Mouse (Mus musculus) limb, embryonic 12.5 days (tissue): ENCODE results near the gene Gpr156. TPM values are rescaled to one million over a fixed set of nuclear protein-coding genes. Genes with fewer than 3 reads are reported as not detected.

ENCODE experiments used
- ATAC-seq: fragments of 200-750 bp; cut with Nextera tagmentation; 2 replicates; pipeline ENCODE4 v1.8.0; 2017; ENCODE audit warnings: low read depth, moderate TSS enrichment; ENCODE audit not compliant: insufficient number of reproducible peaks, insufficient read depth, low FRiP score, low TSS enrichment
- H3K27ac ChIP-seq: fragments of 300-500 bp; sonication (generic); 2 replicates; pipeline ENCODE4 v1.5.1; 2016; ENCODE audit warnings: mild to moderate bottlenecking, moderate library complexity
- H3K27me3 ChIP-seq: fragments of 300-500 bp; sonication (generic); 2 replicates; pipeline ENCODE4 v1.6.1; 2016; ENCODE audit warnings: mild to moderate bottlenecking, moderate library complexity
- H3K36me3 ChIP-seq: fragments of 300-500 bp; sonication (generic); 2 replicates; pipeline ENCODE4 v1.6.1; 2016; ENCODE audit warnings: mild to moderate bottlenecking, moderate library complexity
- H3K4me1 ChIP-seq: fragments of 300-500 bp; sonication (generic); replicated peaks from 2 replicates; pipeline ENCODE4 v1.6.1; 2016
- H3K4me2 ChIP-seq: fragments of 300-500 bp; sonication (generic); 2 replicates; pipeline ENCODE4 v1.6.1; 2016; ENCODE audit warnings: mild to moderate bottlenecking, moderate library complexity
- H3K4me3 ChIP-seq: fragments of 300-500 bp; sonication (generic); replicated peaks from 2 replicates; pipeline ENCODE4 v1.5.1; 2016; ENCODE audit warnings: mild to moderate bottlenecking
- H3K9ac ChIP-seq: fragments of 300-500 bp; sonication (generic); replicated peaks from 2 replicates; pipeline ENCODE4 v1.6.1; 2016; ENCODE audit warnings: mild to moderate bottlenecking, moderate library complexity
- H3K9me3 ChIP-seq: fragments of 300-500 bp; sonication (generic); 2 replicates; pipeline ENCODE4 v1.6.1; 2016; ENCODE audit warnings: mild to moderate bottlenecking, moderate library complexity
- WGBS: fragments of 180-500 bp; shearing (Covaris S2); methylation state at CpG from one replicate; pipeline ENCODE4 v1.1.7; 2016; 5-methylcytosine and 5-hydroxymethylcytosine counted together
- polyA plus RNA-seq: library from polyadenylated mRNA; unstranded; fragments of >200 nt; fragmentation: Nextera tagmentation; extraction: Ambion mirVana; gene quantifications from 2 replicates; pipeline ENCODE4 v1.2.1, GENCODE M21; 2016

Gpr156 gene
- polyA plus RNA-seq, 1 experiment from 2014 or later = 1.5 TPM

GRCm38 (mm10) chr16:37920842-37921409 lies 4.6 kb downstream of the Gpr156 start:
- peaks cover 15% of the 10 kb centered on the region for H3K27me3 ChIP-seq
- ATAC-seq = no peak
- WGBS = 61% methylated on average over 8 of the region's 8 CpGs
- no peak overlapping the region for H3K9ac ChIP-seq
- H3K9me3 ChIP-seq = no peaks in the 10 kb centered on the region
- no peak overlapping the region for H3K27ac ChIP-seq
- H3K36me3 ChIP-seq = no peaks in the 10 kb centered on the region
- H3K4me2 ChIP-seq = no peak overlapping the region
- H3K4me1 ChIP-seq = no peaks in the 10 kb centered on the region
- H3K4me3 ChIP-seq = no peak overlapping the region

- 45% methylated on average over 7 of the region's 7 CpGs for WGBS
Measured at GRCm38 (mm10) chr16:37926087-37926486, 9.8 kb downstream of the Gpr156 start.

GRCm38 (mm10) chr16:37927117-37927516 lies 10.8 kb downstream of the Gpr156 start:
- Histone ChIP-seq H3K9me3 (no peaks in the 10 kb centered on the region), H3K4me1 (no peaks in the 10 kb centered on the region), H3K4me2 (no peak overlapping the region), H3K36me3 (no peaks in the 10 kb centered on the region), H3K9ac (no peak overlapping the region), H3K4me3 (no peak overlapping the region), H3K27me3 (no peaks in the 10 kb centered on the region), H3K27ac (no peak overlapping the region)
- no peak for ATAC-seq
- WGBS = 47% methylated on average over 4 of the region's 4 CpGs

More at GRCm38 (mm10) chr16:37926087-37926486, 9.8 kb downstream of the Gpr156 start:
- H3K9ac ChIP-seq = no peak overlapping the region
- no peak for ATAC-seq
- H3K36me3 ChIP-seq = no peaks in the 10 kb centered on the region
- no peak overlapping the region for H3K4me3 ChIP-seq
- no peaks in the 10 kb centered on the region for H3K4me1 ChIP-seq
- no peaks in the 10 kb centered on the region for H3K9me3 ChIP-seq
- no peak overlapping the region for H3K4me2 ChIP-seq
- no peaks in the 10 kb centered on the region for H3K27me3 ChIP-seq
- H3K27ac ChIP-seq = no peak overlapping the region

GRCm38 (mm10) chr16:37929006-37929405 lies 12.7 kb downstream of the Gpr156 start:
- Histone ChIP-seq H3K4me1 (no peaks in the 10 kb centered on the region), H3K27ac (no peak overlapping the region), H3K9ac (no peak overlapping the region), H3K27me3 (no peaks in the 10 kb centered on the region), H3K4me2 (no peak overlapping the region), H3K4me3 (no peak overlapping the region), H3K36me3 (no peaks in the 10 kb centered on the region), H3K9me3 (no peaks in the 10 kb centered on the region)
- no peak for ATAC-seq
- WGBS = 60% methylated on average over 2 of the region's 2 CpGs

GRCm38 (mm10) chr16:37929626-37930025 lies 13.3 kb downstream of the Gpr156 start:
- Histone ChIP-seq H3K4me3 (no peak overlapping the region), H3K27me3 (no peaks in the 10 kb centered on the region), H3K36me3 (no peaks in the 10 kb centered on the region), H3K4me2 (no peak overlapping the region), H3K4me1 (no peaks in the 10 kb centered on the region), H3K27ac (no peak overlapping the region), H3K9me3 (no peaks in the 10 kb centered on the region), H3K9ac (no peak overlapping the region)
- 83% methylated on average over 2 of the region's 2 CpGs for WGBS
- ATAC-seq = no peak

GRCm38 (mm10) chr16:37934932-37935331 lies 18.6 kb downstream of the Gpr156 start:
- no peak overlapping the region for H3K9ac ChIP-seq
- no peak overlapping the region for H3K27ac ChIP-seq
- no peaks in the 10 kb centered on the region for H3K9me3 ChIP-seq
- H3K4me3 ChIP-seq = no peak overlapping the region
- peaks cover 9% of the 10 kb centered on the region for H3K27me3 ChIP-seq
- peaks cover 15% of the 10 kb centered on the region; the same call in 1 of the 2 replicates for H3K4me1 ChIP-seq
- no peaks in the 10 kb centered on the region for H3K36me3 ChIP-seq
- H3K4me2 ChIP-seq = no peak overlapping the region
- 91% methylated on average over 2 of the region's 2 CpGs for WGBS
- no peak for ATAC-seq

GRCm38 (mm10) chr16:37937276-37937675 lies 21.0 kb downstream of the Gpr156 start:
- Histone ChIP-seq H3K4me1 (peaks cover 18% of the 10 kb centered on the region; the same call in 1 of the 2 replicates), H3K9ac (no peak overlapping the region), H3K36me3 (no peaks in the 10 kb centered on the region), H3K9me3 (no peaks in the 10 kb centered on the region), H3K4me2 (no peak overlapping the region), H3K4me3 (no peak overlapping the region), H3K27ac (no peak overlapping the region), H3K27me3 (peaks cover 9% of the 10 kb centered on the region)
- 34% methylated on average over 8 of the region's 8 CpGs for WGBS
- no peak for ATAC-seq

GRCm38 (mm10) chr16:37938125-37939081 lies 22.1 kb downstream of the Gpr156 start:
- H3K9ac ChIP-seq = no peak overlapping the region
- peak; percentile 83; the same call in 1 of the 2 replicates for ATAC-seq
- H3K27me3 ChIP-seq = peaks cover 9% of the 10 kb centered on the region
- H3K27ac ChIP-seq = no peak overlapping the region
- H3K4me2 ChIP-seq = peak overlapping the region; percentile 36
- WGBS = 52% methylated on average over 15 of the region's 17 CpGs
- peaks cover 22% of the 10 kb centered on the region; the same call in 1 of the 2 replicates for H3K4me1 ChIP-seq
- no peaks in the 10 kb centered on the region for H3K36me3 ChIP-seq
- H3K9me3 ChIP-seq = no peaks in the 10 kb centered on the region
- no peak overlapping the region for H3K4me3 ChIP-seq

- no peaks in the 10 kb centered on the region for H3K36me3 ChIP-seq
- peaks cover 9% of the 10 kb centered on the region for H3K27me3 ChIP-seq
- peak overlapping the region; percentile 36; the same call in 1 of the 2 replicates for H3K4me2 ChIP-seq
- ATAC-seq = no peak
- 72% methylated on average over 11 of the region's 11 CpGs for WGBS
- H3K9me3 ChIP-seq = no peaks in the 10 kb centered on the region
- H3K4me1 ChIP-seq = peaks cover 26% of the 10 kb centered on the region
- no peak overlapping the region for H3K9ac ChIP-seq
- H3K4me3 ChIP-seq = no peak overlapping the region
- H3K27ac ChIP-seq = no peak overlapping the region
Measured at GRCm38 (mm10) chr16:37939082-37939863, 23.0 kb downstream of the Gpr156 start.

- Histone ChIP-seq H3K4me2 (no peak overlapping the region), H3K27me3 (peaks cover 9% of the 10 kb centered on the region), H3K27ac (0 out of 2 replicates have a peak overlapping the region, but pooled peaks have one; percentile 12), H3K4me3 (no peak overlapping the region), H3K9ac (no peak overlapping the region), H3K4me1 (peaks cover 26% of the 10 kb centered on the region), H3K36me3 (no peaks in the 10 kb centered on the region), H3K9me3 (no peaks in the 10 kb centered on the region)
- ATAC-seq = no peak
- WGBS = 79% methylated on average over 10 of the region's 10 CpGs
Measured at GRCm38 (mm10) chr16:37940291-37940690, 24.0 kb downstream of the Gpr156 start.

- no peaks in the 10 kb centered on the region for H3K36me3 ChIP-seq
- no peak for ATAC-seq
- WGBS = 47% methylated on average over 2 of the region's 2 CpGs
Measured at GRCm38 (mm10) chr16:37943701-37944100, 27.4 kb downstream of the Gpr156 start.

More at GRCm38 (mm10) chr16:37943701-37944100, 27.4 kb downstream of the Gpr156 start:
- no peak overlapping the region; the same call in 1 of the 2 replicates for H3K9ac ChIP-seq
- no peak overlapping the region for H3K4me3 ChIP-seq
- H3K4me1 ChIP-seq = peaks cover 20% of the 10 kb centered on the region
- H3K4me2 ChIP-seq = no peak overlapping the region
- no peaks in the 10 kb centered on the region for H3K27me3 ChIP-seq
- H3K9me3 ChIP-seq = no peaks in the 10 kb centered on the region
- H3K27ac ChIP-seq = no peak overlapping the region
